Mouse (Mus musculus): ENCODE results near the gene Palm2. TPM values are rescaled to one million over a fixed set of nuclear protein-coding genes. Genes with fewer than 3 reads are reported as not detected.

Palm2 gene
- polyA plus RNA-seq, 2 experiments: 0.03 to 0.06 TPM

GRCm38 (mm10) chr4:57618743-57619142, 184.7 kb downstream of the Palm2 start:
- no peak for TF ChIP-seq CTCF (IDR thresholded peaks at IDR 0.05; ENCODE audit: low read depth)
- TF ChIP-seq EP300 (IDR thresholded peaks at IDR 0.05; ENCODE audit: low read depth): no peak
- no peak overlapping the region for H3K4me2 ChIP-seq (ENCODE audit: low read depth)
- no peak for ATAC-seq (ENCODE audit: insufficient read depth)
- H3K27ac ChIP-seq: no peak overlapping the region
- H3K36me3 ChIP-seq (replicated peaks; ENCODE audit: control insufficient read depth, insufficient read depth, low read depth): no peaks in the 10 kb centered on the region
- H3K9ac ChIP-seq (replicated peaks): no peak overlapping the region
- H3K9me3 ChIP-seq (ENCODE audit: control insufficient read depth, low read length): no peaks in the 10 kb centered on the region
- no peaks in the 10 kb centered on the region for H3K27me3 ChIP-seq (ENCODE audit: control insufficient read depth, insufficient read depth, low read length)
- no peaks in the 10 kb centered on the region for H3K4me1 ChIP-seq (replicated peaks; ENCODE audit: control insufficient read depth in 2 of 2, insufficient read depth in 2 of 2, low read length in 1 of 2)
- 61% methylated on average over 6 of the region's 6 CpGs for WGBS (ENCODE audit: insufficient replicate concordance)
- H3K4me3 ChIP-seq (ENCODE audit: insufficient read depth in 1 of 2, low read depth in 2 of 2, low read length in 2 of 2): no peak overlapping the region
- no peak for DNase-seq (ENCODE audit: low read depth in 3 of 3, low spot score in 3 of 3)

GRCm38 (mm10) chr4:57622816-57623215, 188.8 kb downstream of the Palm2 start:
- Histone ChIP-seq H3K27me3 (ENCODE audit: control insufficient read depth, insufficient read depth, low read length) (no peaks in the 10 kb centered on the region), H3K9ac (replicated peaks) (no peak overlapping the region), H3K4me3 (ENCODE audit: insufficient read depth in 1 of 2, low read depth in 2 of 2, low read length in 2 of 2) (no peak overlapping the region), H3K36me3 (replicated peaks; ENCODE audit: control insufficient read depth, insufficient read depth, low read depth) (no peaks in the 10 kb centered on the region), H3K9me3 (ENCODE audit: control insufficient read depth, low read length) (no peaks in the 10 kb centered on the region), H3K4me1 (replicated peaks; ENCODE audit: control insufficient read depth in 2 of 2, insufficient read depth in 2 of 2, low read length in 1 of 2) (no peaks in the 10 kb centered on the region), H3K27ac (no peak overlapping the region), H3K4me2 (ENCODE audit: low read depth) (no peak overlapping the region)
- ATAC-seq (ENCODE audit: insufficient read depth) (no peak), DNase-seq (ENCODE audit: low read depth in 3 of 3, low spot score in 3 of 3) (no peak)
- 50% methylated on average over 7 of the region's 7 CpGs for WGBS (ENCODE audit: insufficient replicate concordance)
- no peak for TF ChIP-seq CTCF (IDR thresholded peaks at IDR 0.05; ENCODE audit: low read depth)
- TF ChIP-seq EP300 (IDR thresholded peaks at IDR 0.05; ENCODE audit: low read depth): no peak

- H3K4me2 ChIP-seq (ENCODE audit: low read depth): no peak overlapping the region
- TF ChIP-seq EP300 (IDR thresholded peaks at IDR 0.05; ENCODE audit: low read depth): no peak
- TF ChIP-seq CTCF (IDR thresholded peaks at IDR 0.05; ENCODE audit: low read depth): no peak
- no peaks in the 10 kb centered on the region for H3K9me3 ChIP-seq (ENCODE audit: control insufficient read depth, low read length)
- 72% methylated on average over 2 of the region's 2 CpGs for WGBS (ENCODE audit: insufficient replicate concordance)
- H3K9ac ChIP-seq (replicated peaks): no peak overlapping the region
- H3K4me1 ChIP-seq (replicated peaks; ENCODE audit: control insufficient read depth in 2 of 2, insufficient read depth in 2 of 2, low read length in 1 of 2): no peaks in the 10 kb centered on the region
- ATAC-seq (ENCODE audit: insufficient read depth) (no peak), DNase-seq (ENCODE audit: low read depth in 3 of 3, low spot score in 3 of 3) (no peak)
- no peaks in the 10 kb centered on the region for H3K27me3 ChIP-seq (ENCODE audit: control insufficient read depth, insufficient read depth, low read length)
- no peaks in the 10 kb centered on the region for H3K36me3 ChIP-seq (replicated peaks; ENCODE audit: control insufficient read depth, insufficient read depth, low read depth)
- H3K27ac ChIP-seq: no peak overlapping the region
- no peak overlapping the region for H3K4me3 ChIP-seq (ENCODE audit: insufficient read depth in 1 of 2, low read depth in 2 of 2, low read length in 2 of 2)
Observed at GRCm38 (mm10) chr4:57624819-57625218, 190.8 kb downstream of the Palm2 start.

- WGBS (ENCODE audit: insufficient replicate concordance): 50% methylated on average over 1 of the region's 1 CpGs
- Histone ChIP-seq H3K9me3 (ENCODE audit: control insufficient read depth, low read length) (no peaks in the 10 kb centered on the region), H3K36me3 (replicated peaks; ENCODE audit: control insufficient read depth, insufficient read depth, low read depth) (no peaks in the 10 kb centered on the region), H3K4me2 (ENCODE audit: low read depth) (no peak overlapping the region), H3K27me3 (ENCODE audit: control insufficient read depth, insufficient read depth, low read length) (no peaks in the 10 kb centered on the region), H3K4me3 (ENCODE audit: insufficient read depth in 1 of 2, low read depth in 2 of 2, low read length in 2 of 2) (no peak overlapping the region), H3K4me1 (replicated peaks; ENCODE audit: control insufficient read depth in 2 of 2, insufficient read depth in 2 of 2, low read length in 1 of 2) (no peaks in the 10 kb centered on the region), H3K27ac (no peak overlapping the region), H3K9ac (replicated peaks) (no peak overlapping the region)
- ATAC-seq (ENCODE audit: insufficient read depth) (no peak), DNase-seq (ENCODE audit: low read depth in 3 of 3, low spot score in 3 of 3) (no peak)
- TF ChIP-seq CTCF (IDR thresholded peaks at IDR 0.05; ENCODE audit: low read depth) (no peak), EP300 (IDR thresholded peaks at IDR 0.05; ENCODE audit: low read depth) (no peak)
Observed at GRCm38 (mm10) chr4:57625306-57625705, 191.3 kb downstream of the Palm2 start.

- H3K27me3 ChIP-seq (ENCODE audit: control insufficient read depth, insufficient read depth, low read length): no peaks in the 10 kb centered on the region
- no peak overlapping the region for H3K4me3 ChIP-seq (ENCODE audit: insufficient read depth in 1 of 2, low read depth in 2 of 2, low read length in 2 of 2)
- TF ChIP-seq EP300 (IDR thresholded peaks at IDR 0.05; ENCODE audit: low read depth): no peak
- TF ChIP-seq CTCF (IDR thresholded peaks at IDR 0.05; ENCODE audit: low read depth): no peak
- H3K27ac ChIP-seq: no peak overlapping the region
- ATAC-seq (ENCODE audit: insufficient read depth) (no peak), DNase-seq (ENCODE audit: low read depth in 3 of 3, low spot score in 3 of 3) (no peak)
- H3K9me3 ChIP-seq (ENCODE audit: control insufficient read depth, low read length): no peaks in the 10 kb centered on the region
- WGBS (ENCODE audit: insufficient replicate concordance): 41% methylated on average over 1 of the region's 1 CpGs
- no peak overlapping the region for H3K9ac ChIP-seq (replicated peaks)
- no peak overlapping the region for H3K4me2 ChIP-seq (ENCODE audit: low read depth)
- H3K36me3 ChIP-seq (replicated peaks; ENCODE audit: control insufficient read depth, insufficient read depth, low read depth): no peaks in the 10 kb centered on the region
- H3K4me1 ChIP-seq (replicated peaks; ENCODE audit: control insufficient read depth in 2 of 2, insufficient read depth in 2 of 2, low read length in 1 of 2): no peaks in the 10 kb centered on the region
Observed at GRCm38 (mm10) chr4:57625756-57626155, 191.7 kb downstream of the Palm2 start.

Data from liver, embryonic 14.5 days (tissue).